Mouse (Mus musculus): ENCODE results near the gene Naa40. TPM values are rescaled to one million over a fixed set of nuclear protein-coding genes. Genes with fewer than 3 reads are reported as not detected.

The Naa40 gene
- polyA plus RNA-seq (2014; fragmentation: Nextera tagmentation; extraction: Ambion mirVana): 47.8 and 48.4 TPM in 2 replicates

GRCm38 (mm10) chr19:7240782-7241690 lies at the start of gene Naa40:
Gene Naa40 (minus strand): TSS chr19:7241183.
- Histone ChIP-seq H3K9ac (ENCODE audit: low read depth, low read length) (peak within 1 kb of the TSS; percentile 82), H3K4me1 (ENCODE audit: control insufficient read depth, insufficient read depth, low read length) (peaks cover 6% of the 10 kb centered on the region; the same call in 1 of the 2 replicates), H3K4me2 (ENCODE audit: low read depth, low read length) (peak within 1 kb of the TSS; percentile 73), H3K36me3 (ENCODE audit: control insufficient read depth, insufficient read depth, low read length) (peaks cover 17% of the 10 kb centered on the region), H3K4me3 (ENCODE audit: low read depth, low read length) (peak within 1 kb of the TSS; percentile 69), H3K27ac (replicated peaks; ENCODE audit: low read depth, low read length) (peak within 1 kb of the TSS; percentile 73; the same call in 1 of the 2 replicates), H3K9me3 (ENCODE audit: control insufficient read depth, low read length) (no peaks in the 10 kb centered on the region), H3K27me3 (replicated peaks; ENCODE audit: control insufficient read depth, insufficient read depth, low read length) (no peaks in the 10 kb centered on the region)
- peak; percentile 97 for DNase-seq (ENCODE audit: low spot score)
- peak; percentile 98 for ATAC-seq (ENCODE audit: low read depth)
- WGBS: under 1% methylated on average over 56 of the region's 80 CpGs

- 58% methylated on average over 2 of the region's 2 CpGs for WGBS
- no peak for DNase-seq (ENCODE audit: low spot score)
- no peak overlapping the region for H3K27ac ChIP-seq (replicated peaks; ENCODE audit: low read depth, low read length)
Observed at GRCm38 (mm10) chr19:7289767-7290166, 48.8 kb upstream of the Naa40 start.

GRCm38 (mm10) chr19:7288288-7288687 lies 47.3 kb upstream of the Naa40 start:
- H3K4me3 ChIP-seq (ENCODE audit: low read depth, low read length): no peak overlapping the region
- peaks cover 48% of the 10 kb centered on the region for H3K36me3 ChIP-seq (ENCODE audit: control insufficient read depth, insufficient read depth, low read length)
- H3K27me3 ChIP-seq (replicated peaks; ENCODE audit: control insufficient read depth, insufficient read depth, low read length): no peaks in the 10 kb centered on the region
- WGBS: 73% methylated on average over 3 of the region's 3 CpGs
- no peak overlapping the region for H3K9ac ChIP-seq (ENCODE audit: low read depth, low read length)
- H3K27ac ChIP-seq (replicated peaks; ENCODE audit: low read depth, low read length): no peak overlapping the region
- ATAC-seq (ENCODE audit: low read depth) (no peak), DNase-seq (ENCODE audit: low spot score) (no peak)
- H3K4me2 ChIP-seq (ENCODE audit: low read depth, low read length): no peak overlapping the region
- H3K9me3 ChIP-seq (ENCODE audit: control insufficient read depth, low read length): no peaks in the 10 kb centered on the region
- peaks cover 7% of the 10 kb centered on the region; the same call in 1 of the 2 replicates for H3K4me1 ChIP-seq (ENCODE audit: control insufficient read depth, insufficient read depth, low read length)

More at GRCm38 (mm10) chr19:7289767-7290166, 48.8 kb upstream of the Naa40 start:
- peaks cover 15% of the 10 kb centered on the region; the same call in 1 of the 2 replicates for H3K4me1 ChIP-seq (ENCODE audit: control insufficient read depth, insufficient read depth, low read length)
- no peaks in the 10 kb centered on the region for H3K27me3 ChIP-seq (replicated peaks; ENCODE audit: control insufficient read depth, insufficient read depth, low read length)
- H3K36me3 ChIP-seq (ENCODE audit: control insufficient read depth, insufficient read depth, low read length): peaks cover 37% of the 10 kb centered on the region
- ATAC-seq (ENCODE audit: low read depth): no peak
- no peak overlapping the region for H3K4me2 ChIP-seq (ENCODE audit: low read depth, low read length)
- no peak overlapping the region for H3K9ac ChIP-seq (ENCODE audit: low read depth, low read length)
- H3K9me3 ChIP-seq (ENCODE audit: control insufficient read depth, low read length): no peaks in the 10 kb centered on the region
- H3K4me3 ChIP-seq (ENCODE audit: low read depth, low read length): no peak overlapping the region

- Histone ChIP-seq H3K9ac (ENCODE audit: low read depth, low read length) (no peak overlapping the region), H3K4me3 (ENCODE audit: low read depth, low read length) (no peak overlapping the region), H3K27ac (replicated peaks; ENCODE audit: low read depth, low read length) (no peak overlapping the region), H3K9me3 (ENCODE audit: control insufficient read depth, low read length) (no peaks in the 10 kb centered on the region), H3K27me3 (replicated peaks; ENCODE audit: control insufficient read depth, insufficient read depth, low read length) (no peaks in the 10 kb centered on the region), H3K36me3 (ENCODE audit: control insufficient read depth, insufficient read depth, low read length) (peaks cover 64% of the 10 kb centered on the region), H3K4me2 (ENCODE audit: low read depth, low read length) (no peak overlapping the region), H3K4me1 (ENCODE audit: control insufficient read depth, insufficient read depth, low read length) (no peaks in the 10 kb centered on the region)
- ATAC-seq (ENCODE audit: low read depth): no peak
- WGBS: 89% methylated on average over 12 of the region's 12 CpGs
- no peak for DNase-seq (ENCODE audit: low spot score)
Observed at GRCm38 (mm10) chr19:7286563-7287315, 45.8 kb upstream of the Naa40 start.

GRCm38 (mm10) chr19:7280557-7281330 lies 39.8 kb upstream of the Naa40 start:
- DNase-seq (ENCODE audit: low spot score) (no peak), ATAC-seq (ENCODE audit: low read depth) (no peak)
- Histone ChIP-seq H3K4me3 (ENCODE audit: low read depth, low read length) (no peak overlapping the region), H3K4me1 (ENCODE audit: control insufficient read depth, insufficient read depth, low read length) (0 out of 2 replicates have a peak, but pooled peaks cover 4% of the 10 kb centered on the region), H3K4me2 (ENCODE audit: low read depth, low read length) (no peak overlapping the region), H3K9me3 (ENCODE audit: control insufficient read depth, low read length) (no peaks in the 10 kb centered on the region), H3K36me3 (ENCODE audit: control insufficient read depth, insufficient read depth, low read length) (peaks cover 92% of the 10 kb centered on the region), H3K9ac (ENCODE audit: low read depth, low read length) (no peak overlapping the region), H3K27ac (replicated peaks; ENCODE audit: low read depth, low read length) (0 out of 2 replicates have a peak overlapping the region, but pooled peaks have one; percentile 15), H3K27me3 (replicated peaks; ENCODE audit: control insufficient read depth, insufficient read depth, low read length) (no peaks in the 10 kb centered on the region)
- WGBS: 91% methylated on average over 18 of the region's 18 CpGs

GRCm38 (mm10) chr19:7279114-7279513 lies 38.1 kb upstream of the Naa40 start:
- Histone ChIP-seq H3K9ac (ENCODE audit: low read depth, low read length) (0 out of 2 replicates have a peak overlapping the region, but pooled peaks have one; percentile 30), H3K27me3 (replicated peaks; ENCODE audit: control insufficient read depth, insufficient read depth, low read length) (no peaks in the 10 kb centered on the region), H3K9me3 (ENCODE audit: control insufficient read depth, low read length) (no peaks in the 10 kb centered on the region), H3K27ac (replicated peaks; ENCODE audit: low read depth, low read length) (no peak overlapping the region), H3K4me3 (ENCODE audit: low read depth, low read length) (no peak overlapping the region), H3K4me1 (ENCODE audit: control insufficient read depth, insufficient read depth, low read length) (peaks cover 17% of the 10 kb centered on the region), H3K36me3 (ENCODE audit: control insufficient read depth, insufficient read depth, low read length) (peaks cover 92% of the 10 kb centered on the region), H3K4me2 (ENCODE audit: low read depth, low read length) (no peak overlapping the region)
- DNase-seq (ENCODE audit: low spot score): peak; percentile 76
- WGBS: 31% methylated on average over 6 of the region's 6 CpGs
- ATAC-seq (ENCODE audit: low read depth): peak; percentile 35

- no peak overlapping the region for H3K27ac ChIP-seq (replicated peaks; ENCODE audit: low read depth, low read length)
- H3K36me3 ChIP-seq (ENCODE audit: control insufficient read depth, insufficient read depth, low read length): peaks cover 95% of the 10 kb centered on the region
- no peak overlapping the region for H3K4me3 ChIP-seq (ENCODE audit: low read depth, low read length)
- H3K9ac ChIP-seq (ENCODE audit: low read depth, low read length): 0 out of 2 replicates have a peak overlapping the region, but pooled peaks have one; percentile 30
- H3K27me3 ChIP-seq (replicated peaks; ENCODE audit: control insufficient read depth, insufficient read depth, low read length): no peaks in the 10 kb centered on the region
- H3K4me2 ChIP-seq (ENCODE audit: low read depth, low read length): no peak overlapping the region
- ATAC-seq (ENCODE audit: low read depth) (no peak), DNase-seq (ENCODE audit: low spot score) (no peak)
- WGBS: 82% methylated on average over 6 of the region's 6 CpGs
- H3K4me1 ChIP-seq (ENCODE audit: control insufficient read depth, insufficient read depth, low read length): peaks cover 17% of the 10 kb centered on the region
- H3K9me3 ChIP-seq (ENCODE audit: control insufficient read depth, low read length): no peaks in the 10 kb centered on the region
Observed at GRCm38 (mm10) chr19:7278200-7278906, 37.4 kb upstream of the Naa40 start.
